Mouse (Mus musculus) gastrocnemius, postnatal 36 days (tissue): ENCODE measurements around the gene Cacng6. TPM values are rescaled to one million over a fixed set of nuclear protein-coding genes. Genes with fewer than 3 reads are reported as not detected.
A peak's percentile ranks its signal among the peaks of the same experiment; 100 is the strongest.
"Not testable (repeated sequence)": the region's sequence is repeated elsewhere in the genome, so short reads cannot be mapped to it uniquely, and the experiment has no call there.

ENCODE experiments used
- DNase-seq, 2 experiments: peaks; one replicate each; pipeline ENCODE4 v3.0.0; 2022
- intact Hi-C: fragments of 180-260 bp; cut with DNase I; formaldehyde crosslinking; loops from one replicate; pipeline ENCODE4 v1.15.1; 2025
- long read RNA-seq, 2 experiments: library from polyadenylated mRNA; stranded (forward); transcript quantifications; one replicate each; pipeline ENCODE4 v2.0.0; 2021
- total RNA-seq, 2 experiments: library from RNA; stranded (reverse); gene quantifications; 2 replicates each; pipeline ENCODE4 v1.2.3; 2021

The Cacng6 gene
- 100 to 1,000 TPM in 1 of 2 experiments, 10 to 100 TPM in 1; 96.8 to 101 TPM for total RNA-seq
- long read RNA-seq, experiment 1, transcript Cacng6-202 (4 exons, 1,977 nt) = major isoform, 80 of 139 reads
- long read RNA-seq, experiment 1, partial matches to known transcripts = 3 of 139 reads
- long read RNA-seq, experiment 1, other reads (novel, unspliced or antisense) = 52 of 139 reads
- long read RNA-seq, experiment 2, transcript Cacng6-202 (4 exons, 1,977 nt) = major isoform, 120 of 180 reads
- long read RNA-seq, experiment 2, transcript Cacng6-201 (3 exons, 868 nt) = minor isoform, 6 of 180 reads
- long read RNA-seq, experiment 2, partial matches to known transcripts = 6 of 180 reads
- long read RNA-seq, experiment 2, other reads (novel, unspliced or antisense) = 48 of 180 reads

DNA sequence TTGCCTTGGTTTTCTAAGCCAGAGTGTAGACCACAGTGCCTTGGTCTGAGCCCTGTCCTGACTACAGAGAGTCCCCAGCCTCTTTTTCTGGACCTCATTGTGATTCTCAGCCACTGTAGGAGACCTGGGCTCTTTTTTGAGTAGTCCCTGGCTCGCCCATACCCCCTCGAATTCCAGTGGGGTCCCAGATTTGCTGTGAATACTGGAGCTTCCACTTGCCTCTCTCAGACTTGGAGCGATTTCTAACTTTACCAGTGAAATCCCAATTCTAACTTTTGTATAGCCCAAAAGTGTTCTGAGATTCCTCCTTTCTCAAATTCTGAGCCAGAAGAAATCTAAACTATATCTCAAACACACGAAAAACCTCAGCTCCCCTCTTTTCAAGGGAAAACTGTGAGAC, at the start of gene Cacng6:
Gene Cacng6, plus strand, starts transcription at position 301 of the 400 bp plus-strand sequence.
- intact Hi-C loops = no loop called here
- DNase-seq = no peak

GRCm38 (mm10) chr7:3376831-3377230, 47.2 kb upstream of the Cacng6 start:
- DNase-seq = peak; percentile 56 to 57
- intact Hi-C loops = loop anchor here (5.0 kb wide), 2 partner anchors 50 to 155 kb away; no protein-coding TSS in a partner anchor

DNA sequence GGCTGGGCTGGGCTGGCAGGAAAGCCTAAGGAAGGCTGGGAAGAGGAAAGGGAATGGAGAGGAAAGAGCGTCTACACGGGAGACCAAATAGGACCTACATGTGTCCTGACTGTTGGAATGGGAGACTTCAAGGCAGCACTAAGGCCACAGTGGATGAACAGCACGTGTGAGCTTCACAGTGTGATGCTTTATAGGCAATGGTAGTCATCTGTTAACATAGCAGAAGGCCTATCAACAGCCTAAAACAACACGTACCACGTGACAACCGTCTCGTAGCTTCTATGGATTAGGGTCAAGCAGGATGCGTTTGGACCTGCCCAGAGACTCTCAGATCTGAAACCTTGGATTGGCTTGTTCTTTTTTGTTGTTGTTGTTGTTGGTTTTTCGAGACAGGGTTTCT, 41.9 kb upstream of the Cacng6 start:
- intact Hi-C loops = no loop called here

GRCm38 (mm10) chr7:3384807-3385319, 39.1 kb upstream of the Cacng6 start:
- intact Hi-C loops = no loop called here
- no peak for DNase-seq

More for the DNA sequence above, 41.9 kb upstream of the Cacng6 start:
- no peak for DNase-seq

- intact Hi-C loops = no loop called here
- no peak for DNase-seq
Measured at GRCm38 (mm10) chr7:3386036-3386730, 37.8 kb upstream of the Cacng6 start.

DNA sequence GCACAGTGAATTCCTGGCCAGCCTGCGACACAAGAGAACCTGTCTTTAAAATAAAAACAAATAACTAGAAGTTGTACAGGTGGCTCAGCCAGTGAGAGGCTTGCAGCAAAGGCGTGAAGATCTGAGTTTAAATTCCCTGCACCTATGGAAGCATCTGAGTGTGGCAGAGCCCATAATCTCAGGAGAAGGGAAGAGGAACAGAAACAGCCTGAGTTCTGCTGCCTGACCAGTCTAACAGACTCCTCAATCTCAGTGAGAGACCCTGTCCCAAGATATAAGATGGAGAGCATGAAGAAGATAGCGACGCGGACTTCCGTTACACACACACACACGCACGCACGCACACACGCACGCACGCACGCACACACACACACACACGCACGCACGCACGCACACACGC, 36.2 kb upstream of the Cacng6 start:
- intact Hi-C loops = no loop called here
- DNase-seq = no peak

DNA sequence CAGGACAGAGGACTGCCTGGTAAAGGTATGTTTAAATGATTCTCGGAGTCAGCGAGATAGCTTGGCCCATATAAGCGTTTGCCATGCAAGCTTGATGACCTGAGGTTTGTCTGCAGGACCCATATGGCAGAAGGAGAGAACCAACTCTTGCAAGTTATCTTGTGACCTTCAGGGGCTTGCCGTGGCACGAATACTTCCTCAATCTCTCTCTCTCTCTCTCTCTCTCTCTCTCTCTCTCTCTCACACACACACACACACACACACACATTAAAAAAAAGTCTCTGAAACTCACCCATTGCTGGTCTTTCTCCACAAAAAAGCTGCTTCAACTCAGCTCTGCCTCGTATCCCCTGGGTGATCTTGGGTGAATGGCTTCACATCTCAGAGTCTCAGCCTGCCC, 35.1 kb upstream of the Cacng6 start:
- intact Hi-C loops = no loop called here
- DNase-seq = no peak

GRCm38 (mm10) chr7:3389444-3390412, 34.3 kb upstream of the Cacng6 start:
- intact Hi-C loops = no loop called here
- no peak for DNase-seq

DNA sequence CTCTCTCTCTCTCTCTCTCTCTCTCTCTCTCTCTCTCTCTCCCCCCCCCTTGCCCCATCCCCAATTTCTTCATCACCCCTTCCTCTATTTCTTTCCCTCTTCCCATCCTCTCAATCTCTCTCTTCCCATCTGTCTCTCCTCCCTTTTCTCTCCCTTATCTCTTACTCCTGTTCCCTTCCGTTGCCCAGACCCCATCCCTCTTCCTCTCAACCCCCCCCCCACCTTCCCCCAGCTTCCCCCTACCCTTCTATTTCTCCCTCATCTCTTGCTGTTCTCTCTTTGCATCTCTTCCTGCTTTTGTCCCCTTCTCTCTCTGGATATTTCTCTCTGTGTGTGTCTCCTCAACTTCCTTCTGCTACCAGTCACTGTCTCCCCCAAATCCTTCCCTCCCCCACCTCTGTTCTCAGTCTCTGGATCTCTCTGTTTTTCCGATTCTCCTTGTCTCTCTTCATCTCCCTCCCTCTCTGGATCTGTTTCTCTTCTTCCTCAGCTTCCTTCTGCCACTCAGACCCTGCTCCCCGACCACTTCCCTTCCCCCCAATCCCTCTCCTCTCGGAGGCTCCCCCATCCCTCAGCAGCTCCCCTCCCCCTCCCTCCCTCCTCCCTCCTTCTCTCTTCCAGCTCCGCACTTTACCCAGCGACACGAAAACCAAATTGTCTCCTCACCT, 33.4 kb upstream of the Cacng6 start, which contains the start of gene Cacng8:
Gene Cacng8, plus strand, starts transcription at position 271 of the 668 bp plus-strand sequence.
- intact Hi-C loops = no loop called here
- no peak for DNase-seq

DNA sequence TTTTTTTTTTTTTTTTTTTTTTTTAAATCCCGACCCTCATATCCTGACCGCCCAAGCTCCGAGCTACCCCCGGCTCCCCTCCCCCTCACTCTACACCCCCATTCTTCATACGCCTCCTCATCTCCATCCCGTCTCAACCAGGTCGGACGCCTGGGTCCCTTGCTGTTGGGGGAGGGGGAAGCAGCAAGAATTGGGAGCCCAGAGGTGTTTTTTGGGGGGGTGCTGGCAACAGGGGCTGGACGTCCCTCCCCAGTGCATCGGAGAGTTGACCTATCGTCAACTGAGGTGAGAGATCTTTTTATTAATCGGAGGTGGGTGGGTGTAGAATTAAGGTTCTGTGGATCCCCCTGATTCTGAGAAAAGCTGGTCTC, 32.9 kb upstream of the Cacng6 start:
- intact Hi-C loops = no loop called here
- no peak for DNase-seq

- intact Hi-C loops = no loop called here
- DNase-seq = no peak
Measured at GRCm38 (mm10) chr7:3391809-3392208, 32.2 kb upstream of the Cacng6 start.

GRCm38 (mm10) chr7:3397355-3397754, 26.6 kb upstream of the Cacng6 start:
- no peak for DNase-seq
- intact Hi-C loops = no loop called here

GRCm38 (mm10) chr7:3397797-3398196, 26.2 kb upstream of the Cacng6 start:
- intact Hi-C loops = no loop called here
- DNase-seq = no peak

DNA sequence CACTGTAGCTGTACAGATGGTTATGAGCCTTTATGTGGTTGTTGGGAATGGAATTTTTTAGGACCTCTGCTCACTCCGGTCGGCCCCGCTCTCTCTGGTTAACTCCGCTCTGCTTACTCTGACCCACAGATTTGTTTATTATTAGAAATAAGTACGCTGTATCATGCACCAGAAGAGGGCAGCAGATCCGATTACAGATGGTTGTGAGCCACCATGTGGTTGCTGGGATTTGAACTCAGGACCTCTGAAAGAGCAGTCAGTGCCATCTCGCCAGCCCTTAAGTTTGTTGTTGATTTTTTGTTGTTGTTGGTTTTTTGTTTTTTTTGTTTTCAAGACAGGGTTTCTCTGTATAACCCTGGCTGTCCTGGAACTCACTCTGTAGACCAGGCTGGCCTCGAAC, 25.6 kb upstream of the Cacng6 start:
- DNase-seq, intact Hi-C loops: not testable (repeated sequence)

- intact Hi-C loops = loop anchor here (5.0 kb wide), 1 partner anchor 42 kb away; no protein-coding TSS in a partner anchor
- DNase-seq = no peak
Measured at GRCm38 (mm10) chr7:3399937-3400336, 24.1 kb upstream of the Cacng6 start.

DNA sequence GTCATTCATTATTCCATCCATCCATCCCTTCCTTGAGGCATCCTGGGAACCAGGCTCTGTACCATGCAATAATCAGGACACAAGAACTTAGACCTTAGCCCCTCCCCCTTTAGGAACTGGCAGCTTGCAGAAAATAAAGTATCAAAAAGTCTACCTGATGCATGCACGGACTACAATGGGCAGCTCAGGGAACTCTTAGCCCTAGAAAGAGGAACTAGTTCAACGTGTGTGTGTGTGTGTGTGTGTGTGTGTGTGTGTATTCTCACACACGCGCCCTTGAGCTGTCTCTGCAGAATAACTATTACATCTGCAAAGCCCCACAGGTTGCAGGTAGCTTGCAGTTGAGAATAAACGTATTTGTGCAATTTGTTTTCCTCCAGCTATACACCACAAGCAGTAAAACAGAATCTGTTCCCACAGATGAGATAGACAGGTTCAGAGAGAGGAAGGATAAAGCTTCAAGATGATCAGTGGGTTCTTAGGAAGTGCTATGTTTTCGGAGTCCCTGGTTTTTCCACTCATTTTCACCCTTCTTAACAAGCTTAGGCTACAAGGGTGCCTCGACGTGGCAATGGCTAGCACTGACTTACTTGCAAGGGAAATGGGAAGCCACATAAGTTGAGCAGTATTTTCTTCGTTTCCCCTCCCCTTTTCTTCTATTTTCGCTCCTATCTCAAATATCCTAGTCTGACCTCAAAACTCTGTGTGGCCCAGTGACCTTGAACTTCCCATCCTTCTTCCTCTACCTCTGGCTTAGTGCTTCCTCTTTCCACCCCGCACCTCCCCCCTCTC, 14.1 kb upstream of the Cacng6 start:
- intact Hi-C loops = loop anchor here (5.0 kb wide), 1 partner anchor 42 kb away; no protein-coding TSS in a partner anchor
- DNase-seq = no peak

DNA sequence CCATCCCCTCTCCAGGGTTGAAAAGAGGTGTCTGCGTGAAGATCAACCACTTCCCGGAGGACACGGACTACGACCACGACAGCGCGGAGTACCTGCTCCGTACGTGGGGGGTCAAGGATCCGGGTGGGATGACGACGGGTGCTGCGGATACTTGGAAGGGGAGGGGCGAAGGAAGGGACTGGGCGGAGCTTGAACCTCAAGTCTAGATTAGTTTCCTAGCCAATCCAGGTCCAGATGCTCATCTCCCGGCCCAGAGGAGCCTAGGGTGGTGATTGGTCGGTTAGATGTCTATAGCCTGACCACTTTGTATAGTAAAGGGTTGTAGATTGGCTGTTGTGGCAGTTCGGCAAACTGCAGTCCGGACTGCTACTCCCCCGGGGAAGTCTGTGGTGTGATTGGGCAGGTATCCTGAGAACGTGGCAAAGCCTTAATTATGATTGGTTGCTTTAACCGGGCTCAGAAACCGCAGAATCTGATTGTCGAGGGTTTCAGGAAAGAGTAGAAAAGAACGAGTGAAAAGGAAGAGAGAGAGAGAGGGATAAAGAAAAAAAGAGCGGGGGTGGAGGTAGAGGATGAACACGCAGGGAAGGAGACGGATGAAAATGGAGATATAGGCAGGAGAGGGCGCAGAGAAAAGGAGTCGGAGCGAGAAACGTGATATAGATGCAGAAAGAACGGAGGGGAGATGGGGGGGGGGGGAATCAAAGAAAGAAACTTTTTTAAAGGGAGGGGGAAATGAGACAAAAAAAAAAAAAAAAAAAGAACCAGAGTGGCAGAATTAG, 12.6 kb upstream of the Cacng6 start:
- no peak for DNase-seq
- intact Hi-C loops = loop anchor here (5.0 kb wide), 1 partner anchor 41 kb away; no protein-coding TSS in a partner anchor

- intact Hi-C loops = loop anchor here (5.0 kb wide), 1 partner anchor 40 kb away; no protein-coding TSS in a partner anchor
- DNase-seq = no peak
Measured at GRCm38 (mm10) chr7:3412036-3412435, 12.0 kb upstream of the Cacng6 start.
